Mouse (Mus musculus) megakaryocyte, embryonic 14.5 days (primary cell): ENCODE data around the gene Tram2.

Experiments
- FLI1 ChIP-seq: IDR thresholded peaks from 2 replicates; pipeline ENCODE4 v1.6.1; 2012; ENCODE audit warnings: low read length, inconsistent platforms, mixed read lengths
- GATA1 ChIP-seq: IDR thresholded peaks from 3 replicates; pipeline ENCODE4 v1.6.1; 2012; ENCODE audit warnings: mixed read lengths, low read length, inconsistent platforms, borderline replicate concordance

- no peak for TF ChIP-seq GATA1
- TF ChIP-seq FLI1: no peak
These were observed 1.8 kb downstream of the Tram2 start for GRCm38 (mm10) chr1:21077191-21077590.
